Mouse (Mus musculus): ENCODE measurements at regions not wholly inside any gene's neighbourhood (a gene's known extent, or its start where the extent isn't known, plus 50 kb on each side); places are given as distances from the start of the nearest gene placed in this dataset.
A peak's percentile ranks its signal among the peaks of the same experiment; 100 is the strongest.
"Not testable (repeated sequence)": the region's sequence is repeated elsewhere in the genome, so short reads cannot be mapped to it uniquely, and the experiment has no call there.

GRCm38 (mm10) chr5:3141841-3142240, 199.4 kb upstream of the Cdk6 start:
- DNase-seq (ENCODE audit: extremely low spot score, low spot score) = not testable (repeated sequence)

GRCm38 (mm10) chr5:3146544-3147295, 194.6 kb upstream of the Cdk6 start:
- not testable (repeated sequence) for DNase-seq (ENCODE audit: extremely low spot score, low spot score)

GRCm38 (mm10) chr5:3149886-3150285, 191.4 kb upstream of the Cdk6 start:
- DNase-seq (ENCODE audit: extremely low spot score, low spot score) = peak; percentile 14

- DNase-seq (ENCODE audit: extremely low spot score, low spot score) = not testable (repeated sequence)
Measured at GRCm38 (mm10) chr5:3150766-3151165, 190.5 kb upstream of the Cdk6 start.

- DNase-seq (ENCODE audit: extremely low spot score, low spot score) = peak; percentile 14
Measured at GRCm38 (mm10) chr5:3151534-3152148, 189.6 kb upstream of the Cdk6 start.

- peak; percentile 62 for DNase-seq (ENCODE audit: extremely low spot score, low spot score)
Measured at GRCm38 (mm10) chr5:3152149-3152865, 189.0 kb upstream of the Cdk6 start.

- not testable (repeated sequence) for DNase-seq (ENCODE audit: extremely low spot score, low spot score)
Measured at GRCm38 (mm10) chr5:3165511-3165910, 175.8 kb upstream of the Cdk6 start.

- DNase-seq (ENCODE audit: extremely low spot score, low spot score) = not testable (repeated sequence)
Measured at GRCm38 (mm10) chr5:3166496-3166895, 174.8 kb upstream of the Cdk6 start.

GRCm38 (mm10) chr5:3193592-3193991, 147.7 kb upstream of the Cdk6 start:
- not testable (repeated sequence) for DNase-seq (ENCODE audit: extremely low spot score, low spot score)

- peak; percentile 18 for DNase-seq (ENCODE audit: extremely low spot score, low spot score)
Measured at GRCm38 (mm10) chr5:3197952-3198841, 143.1 kb upstream of the Cdk6 start.

- DNase-seq (ENCODE audit: extremely low spot score, low spot score) = not testable (repeated sequence)
Measured at GRCm38 (mm10) chr5:3198869-3199550, 142.3 kb upstream of the Cdk6 start.

GRCm38 (mm10) chr5:3206160-3206559, 135.1 kb upstream of the Cdk6 start:
- DNase-seq (ENCODE audit: extremely low spot score, low spot score) = not testable (repeated sequence)

GRCm38 (mm10) chr5:3208293-3208692, 133.0 kb upstream of the Cdk6 start:
- DNase-seq (ENCODE audit: extremely low spot score, low spot score) = not testable (repeated sequence)

GRCm38 (mm10) chr5:3211284-3211683, 130.0 kb upstream of the Cdk6 start:
- DNase-seq (ENCODE audit: extremely low spot score, low spot score) = no peak

- no peak for DNase-seq (ENCODE audit: extremely low spot score, low spot score)
Measured at GRCm38 (mm10) chr5:3216053-3216452, 125.2 kb upstream of the Cdk6 start.

GRCm38 (mm10) chr5:3219230-3219629, 122.1 kb upstream of the Cdk6 start:
- no peak for DNase-seq (ENCODE audit: extremely low spot score, low spot score)

- DNase-seq (ENCODE audit: extremely low spot score, low spot score) = no peak
Measured at GRCm38 (mm10) chr5:3219770-3220169, 121.5 kb upstream of the Cdk6 start.

GRCm38 (mm10) chr5:3223819-3224218, 117.5 kb upstream of the Cdk6 start:
- not testable (repeated sequence) for DNase-seq (ENCODE audit: extremely low spot score, low spot score)

GRCm38 (mm10) chr5:3224392-3225054, 116.8 kb upstream of the Cdk6 start:
- DNase-seq (ENCODE audit: extremely low spot score, low spot score) = not testable (repeated sequence)

GRCm38 (mm10) chr5:3225358-3225757, 115.9 kb upstream of the Cdk6 start:
- DNase-seq (ENCODE audit: extremely low spot score, low spot score) = not testable (repeated sequence)

All from neural tube, embryonic 10.5 days (tissue).